Mouse (Mus musculus) embryo, embryonic 11.5 days (tissue): ENCODE results near the gene Cnp.

Source experiments
- DNase-seq: peaks from one replicate; pipeline ENCODE4 v3.0.0-alpha.2; 2012; ENCODE audit warnings: low read depth, low spot score

Gene Cnp

DNA sequence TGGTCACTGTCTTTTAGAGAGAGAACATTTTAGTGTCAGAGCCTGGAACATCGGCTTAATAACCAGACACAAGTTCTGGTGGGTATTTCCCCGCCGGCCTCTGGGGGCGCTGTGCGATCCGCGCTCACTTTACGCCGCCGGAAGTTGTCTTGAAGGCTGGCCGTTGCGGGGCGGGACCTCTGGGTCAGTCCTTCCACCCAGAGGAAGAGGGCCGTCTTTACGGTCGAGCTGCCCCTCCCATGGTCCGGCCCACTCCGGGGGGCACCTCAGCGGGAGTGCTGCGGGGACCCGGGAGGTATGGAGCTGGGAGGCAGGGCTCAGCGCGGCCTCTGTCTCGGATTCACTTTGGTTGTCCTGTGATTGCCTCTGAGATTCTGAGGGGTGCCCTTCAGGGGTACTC, 48.0 kb downstream of the Cnp start:
- DNase-seq = peak; percentile 86

DNA sequence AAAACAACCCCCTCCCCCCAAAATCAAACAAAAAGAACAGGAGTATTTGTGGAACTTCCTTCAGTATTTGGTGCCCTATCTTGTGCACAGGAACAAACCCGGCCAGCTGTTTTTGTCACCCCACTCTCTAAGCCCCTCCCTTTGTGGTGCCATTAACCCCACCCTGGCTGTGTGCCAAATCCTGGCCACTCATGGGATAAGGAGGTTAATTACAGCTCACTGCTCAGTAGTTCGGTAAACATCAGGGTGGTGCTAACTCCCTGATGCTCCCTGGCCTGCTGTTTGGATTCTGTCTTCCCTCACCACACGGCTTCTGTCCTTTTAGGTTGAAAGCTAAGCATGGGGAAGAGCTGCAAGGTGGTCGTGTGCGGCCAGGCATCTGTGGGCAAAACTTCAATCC, 49.2 kb downstream of the Cnp start:
- no peak for DNase-seq

DNA sequence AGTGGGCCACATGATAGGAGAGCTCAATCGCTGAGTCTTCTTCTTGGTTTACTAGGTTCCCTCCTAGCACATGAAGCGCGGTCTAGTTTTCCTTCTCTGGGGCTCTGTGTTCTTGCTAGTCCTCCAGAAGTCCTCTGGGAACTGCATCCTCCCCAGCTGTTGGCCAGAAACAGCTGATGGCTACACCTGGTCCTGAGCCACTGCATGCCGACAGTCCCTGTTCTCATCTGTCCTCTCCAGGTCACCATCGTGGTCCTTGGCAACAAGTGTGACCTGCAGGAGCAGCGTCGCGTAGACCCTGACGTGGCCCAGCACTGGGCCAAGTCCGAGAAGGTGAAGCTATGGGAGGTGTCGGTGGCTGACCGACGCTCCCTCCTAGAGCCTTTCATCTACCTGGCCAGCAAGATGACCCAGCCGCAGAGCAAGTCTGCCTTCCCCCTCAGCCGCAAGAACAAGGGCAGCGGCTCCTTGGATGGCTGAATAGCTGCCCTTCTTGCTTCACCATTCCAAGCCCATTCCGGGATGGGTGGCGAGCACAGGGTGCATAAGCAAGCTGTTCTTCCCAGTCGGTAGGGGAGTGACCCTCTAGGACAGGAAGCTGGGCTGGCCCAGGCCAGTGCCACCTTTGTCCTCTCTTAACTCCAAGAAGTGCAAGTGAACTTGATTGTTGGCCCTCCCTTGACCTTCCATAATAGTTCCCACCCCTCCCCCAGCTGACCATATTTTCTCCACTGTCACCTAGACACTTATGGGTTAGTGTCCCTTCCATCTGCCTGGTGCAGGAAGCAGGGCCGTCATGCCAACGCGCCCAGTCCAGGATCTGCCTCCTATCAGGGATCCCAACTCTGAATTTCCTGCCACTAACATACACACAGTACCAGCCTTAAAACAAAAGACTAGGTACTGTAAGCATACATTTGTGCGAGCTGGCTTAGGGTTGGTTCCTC, 51.3 kb downstream of the Cnp start:
- no peak for DNase-seq

DNA sequence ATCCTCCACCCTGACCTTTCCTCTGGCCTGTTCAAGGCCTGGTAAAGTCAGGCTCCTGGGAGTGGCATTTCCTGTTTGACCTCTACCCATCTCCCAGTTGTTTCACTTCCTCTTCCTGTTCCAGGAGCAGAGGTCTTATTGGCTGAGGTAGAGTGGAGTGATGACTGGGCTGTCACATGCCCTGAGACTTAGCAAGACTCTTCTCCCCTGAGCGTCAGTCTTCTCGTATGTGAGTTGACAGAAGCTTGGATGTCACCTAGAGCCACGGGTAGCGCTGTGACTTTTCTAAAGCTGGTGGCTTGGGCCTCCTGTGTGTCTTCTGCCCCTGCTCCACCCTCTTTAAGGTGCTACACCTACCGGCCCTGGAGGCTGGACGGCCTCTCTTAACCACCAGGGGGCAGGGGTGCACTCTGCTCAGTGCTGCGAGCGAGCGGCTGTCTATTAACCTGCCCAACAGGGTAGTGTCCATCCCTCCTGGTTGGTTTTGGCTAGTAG, 52.0 kb downstream of the Cnp start:
- no peak for DNase-seq

GRCm38 (mm10) chr11:100628056-100628455, 53.4 kb downstream of the Cnp start:
- DNase-seq = no peak

DNA sequence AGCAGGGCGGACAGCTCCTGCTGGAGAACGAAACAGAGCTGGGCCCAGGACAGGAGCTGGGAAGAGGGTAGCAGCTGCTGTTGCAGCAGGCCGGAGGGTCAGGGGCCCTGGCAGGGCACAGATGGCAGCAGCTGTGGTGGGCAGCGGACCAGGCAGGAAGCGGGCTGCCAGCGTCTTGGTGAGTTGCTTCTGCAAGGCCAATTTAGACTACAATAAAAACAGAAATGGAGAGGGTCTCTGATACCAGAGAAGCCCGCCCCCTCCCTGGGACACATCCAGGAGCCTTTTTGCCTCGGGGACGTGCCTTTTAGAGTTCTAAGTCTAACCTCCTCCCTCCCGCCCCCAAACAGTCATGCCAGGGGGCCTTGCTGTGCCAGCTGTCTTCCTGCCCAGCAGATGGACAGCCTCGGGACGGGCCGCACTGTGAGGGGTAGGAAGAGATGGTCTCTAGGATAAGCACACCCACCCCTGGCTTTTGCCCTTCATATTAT, 54.2 kb downstream of the Cnp start:
- no peak for DNase-seq

GRCm38 (mm10) chr11:100634530-100634929, 59.8 kb downstream of the Cnp start:
- no peak for DNase-seq

DNA sequence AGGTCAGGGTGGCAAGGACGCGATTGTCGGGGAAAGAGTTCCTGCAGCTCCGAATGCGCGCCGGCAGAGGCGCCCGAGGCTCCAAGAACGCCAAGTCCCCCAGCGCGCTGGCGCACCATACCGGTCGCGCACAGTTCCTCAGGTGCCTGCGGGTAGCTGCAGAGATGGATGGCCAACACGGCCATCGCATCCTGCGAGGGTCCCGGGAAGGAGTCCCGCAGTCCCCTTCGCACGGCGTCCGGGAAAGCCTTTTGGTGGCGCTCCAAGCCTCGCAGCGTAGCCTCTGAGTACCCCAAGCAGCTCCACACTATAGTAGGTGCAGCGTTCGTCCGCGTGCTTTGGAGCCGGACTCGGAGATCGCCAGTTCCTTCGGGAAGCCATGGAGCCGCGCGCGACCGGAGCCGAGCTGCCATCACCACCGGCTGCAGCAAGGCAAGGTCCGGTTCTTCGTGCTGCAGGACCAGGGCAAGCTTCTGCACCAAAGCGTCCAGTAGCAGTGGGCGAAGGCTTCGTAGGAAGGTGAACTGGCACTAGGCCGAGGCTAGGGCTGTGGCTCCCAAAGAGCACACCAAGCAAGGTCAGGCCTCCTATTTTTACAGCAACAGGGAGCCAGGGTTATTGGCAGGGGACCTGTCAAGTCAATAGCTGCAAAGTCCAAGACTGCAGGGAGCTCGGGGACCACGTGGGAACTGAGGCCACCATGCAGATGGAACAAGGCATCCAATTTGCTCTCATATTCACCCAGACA, 65.6 kb downstream of the Cnp start:
- peak; percentile 27 for DNase-seq
